Mouse (Mus musculus): ENCODE measurements around the gene Glipr1l3. TPM values are rescaled to one million over a fixed set of nuclear protein-coding genes. Genes with fewer than 3 reads are reported as not detected.
"Not testable (repeated sequence)": the region's sequence is repeated elsewhere in the genome, so short reads cannot be mapped to it uniquely, and the experiment has no call there.

Gene Glipr1l3
- polyA plus RNA-seq (2016; fragmentation: Nextera tagmentation; extraction: Ambion mirVana), result not detected in 2 replicates

GRCm38 (mm10) chr10:112159882-112160560, at the start of gene Glipr1l3:
Gene Glipr1l3, minus strand, starts transcription at chr10:112160327.
- H3K36me3 ChIP-seq; H3K4me2 ChIP-seq (replicated peaks); H3K4me1 ChIP-seq; H3K27ac ChIP-seq; H3K9ac ChIP-seq; H3K4me3 ChIP-seq; H3K9me3 ChIP-seq; H3K27me3 ChIP-seq: not testable (repeated sequence)
- WGBS, result 28% methylated on average over 15 of the region's 15 CpGs
- ATAC-seq (ENCODE audit: insufficient number of reproducible peaks, insufficient read depth, low FRiP score, low TSS enrichment), result peak; percentile 80

- no peak overlapping the region for H3K4me3 ChIP-seq
- H3K27me3 ChIP-seq, result no peaks in the 10 kb centered on the region
- no peak overlapping the region for H3K4me2 ChIP-seq (replicated peaks)
- H3K9ac ChIP-seq, result no peak overlapping the region
- H3K36me3 ChIP-seq, result no peaks in the 10 kb centered on the region
- no peak for ATAC-seq (ENCODE audit: insufficient number of reproducible peaks, insufficient read depth, low FRiP score, low TSS enrichment)
- no peaks in the 10 kb centered on the region for H3K4me1 ChIP-seq
- H3K27ac ChIP-seq, result no peak overlapping the region
- no peaks in the 10 kb centered on the region for H3K9me3 ChIP-seq
- 46% methylated on average over 2 of the region's 2 CpGs for WGBS
Observed at GRCm38 (mm10) chr10:112203463-112203862, 43.3 kb upstream of the Glipr1l3 start.

- not testable (repeated sequence) for H3K27ac ChIP-seq; H3K36me3 ChIP-seq; ATAC-seq (ENCODE audit: insufficient number of reproducible peaks, insufficient read depth, low FRiP score, low TSS enrichment); H3K4me1 ChIP-seq; H3K4me3 ChIP-seq; H3K27me3 ChIP-seq; H3K9ac ChIP-seq; H3K9me3 ChIP-seq; H3K4me2 ChIP-seq (replicated peaks)
- 74% methylated on average over 2 of the region's 2 CpGs for WGBS
Observed at GRCm38 (mm10) chr10:112193919-112194318, 33.8 kb upstream of the Glipr1l3 start.

- WGBS, result 30% methylated on average over 13 of the region's 13 CpGs
- not testable (repeated sequence) for H3K4me3 ChIP-seq; H3K27me3 ChIP-seq; H3K9ac ChIP-seq; H3K36me3 ChIP-seq; H3K27ac ChIP-seq; H3K4me2 ChIP-seq (replicated peaks); H3K4me1 ChIP-seq; H3K9me3 ChIP-seq
- 0 out of 2 replicates have a peak, but pooled peaks have one; percentile 10 for ATAC-seq (ENCODE audit: insufficient number of reproducible peaks, insufficient read depth, low FRiP score, low TSS enrichment)
Observed at GRCm38 (mm10) chr10:112177027-112177426, 16.9 kb upstream of the Glipr1l3 start.

GRCm38 (mm10) chr10:112163168-112163766, 3.1 kb upstream of the Glipr1l3 start, which contains the start of gene Caps2:
Gene Caps2, plus strand, starts transcription at chr10:112163621.
- Histone ChIP-seq H3K4me3 (no peak within 1 kb of the TSS), H3K9ac (no peak within 1 kb of the TSS), H3K4me2 (replicated peaks) (peak within 1 kb of the TSS; percentile 30), H3K9me3 (no peaks in the 10 kb centered on the region), H3K36me3 (no peaks in the 10 kb centered on the region), H3K4me1 (0 out of 2 replicates have a peak, but pooled peaks cover 4% of the 10 kb centered on the region), H3K27me3 (no peaks in the 10 kb centered on the region), H3K27ac (no peak within 1 kb of the TSS)
- 29% methylated on average over 4 of the region's 4 CpGs for WGBS
- ATAC-seq (ENCODE audit: insufficient number of reproducible peaks, insufficient read depth, low FRiP score, low TSS enrichment), result peak; percentile 48; the same call in 1 of the 2 replicates

- Histone ChIP-seq H3K4me3 (no peak overlapping the region), H3K9me3 (no peaks in the 10 kb centered on the region), H3K9ac (no peak overlapping the region), H3K36me3 (no peaks in the 10 kb centered on the region), H3K4me2 (replicated peaks) (no peak overlapping the region), H3K27me3 (no peaks in the 10 kb centered on the region), H3K27ac (no peak overlapping the region), H3K4me1 (no peaks in the 10 kb centered on the region)
- no peak for ATAC-seq (ENCODE audit: insufficient number of reproducible peaks, insufficient read depth, low FRiP score, low TSS enrichment)
- WGBS, result 59% methylated on average over 2 of the region's 2 CpGs
Observed at GRCm38 (mm10) chr10:112139834-112140233, 20.3 kb downstream of the Glipr1l3 start.

- Histone ChIP-seq H3K27ac (no peak overlapping the region), H3K4me2 (replicated peaks) (peak overlapping the region; percentile 39), H3K4me3 (0 out of 2 replicates have a peak overlapping the region, but pooled peaks have one; percentile 25), H3K9me3 (no peaks in the 10 kb centered on the region), H3K27me3 (no peaks in the 10 kb centered on the region), H3K4me1 (no peaks in the 10 kb centered on the region), H3K9ac (no peak overlapping the region), H3K36me3 (no peaks in the 10 kb centered on the region)
- 42% methylated on average over 6 of the region's 6 CpGs for WGBS
- ATAC-seq (ENCODE audit: insufficient number of reproducible peaks, insufficient read depth, low FRiP score, low TSS enrichment), result no peak
Observed at GRCm38 (mm10) chr10:112138871-112139430, 21.2 kb downstream of the Glipr1l3 start.

- Histone ChIP-seq H3K4me2 (replicated peaks) (peak overlapping the region; percentile 39), H3K4me3 (0 out of 2 replicates have a peak overlapping the region, but pooled peaks have one; percentile 25), H3K9ac (no peak overlapping the region), H3K36me3 (no peaks in the 10 kb centered on the region), H3K4me1 (no peaks in the 10 kb centered on the region), H3K9me3 (no peaks in the 10 kb centered on the region), H3K27ac (no peak overlapping the region), H3K27me3 (no peaks in the 10 kb centered on the region)
- 0 out of 2 replicates have a peak, but pooled peaks have one; percentile 15 for ATAC-seq (ENCODE audit: insufficient number of reproducible peaks, insufficient read depth, low FRiP score, low TSS enrichment)
- 17% methylated on average over 9 of the region's 9 CpGs for WGBS
Observed at GRCm38 (mm10) chr10:112138050-112138870, 21.9 kb downstream of the Glipr1l3 start.

- 85% methylated on average over 3 of the region's 3 CpGs for WGBS
- no peaks in the 10 kb centered on the region for H3K9me3 ChIP-seq
- H3K4me1 ChIP-seq, result no peaks in the 10 kb centered on the region
- no peak overlapping the region for H3K27ac ChIP-seq
- no peak overlapping the region for H3K9ac ChIP-seq
- no peak overlapping the region for H3K4me2 ChIP-seq (replicated peaks)
- H3K36me3 ChIP-seq, result no peaks in the 10 kb centered on the region
- no peak overlapping the region for H3K4me3 ChIP-seq
- no peak for ATAC-seq (ENCODE audit: insufficient number of reproducible peaks, insufficient read depth, low FRiP score, low TSS enrichment)
- no peaks in the 10 kb centered on the region for H3K27me3 ChIP-seq
Observed at GRCm38 (mm10) chr10:112132194-112132593, 27.9 kb downstream of the Glipr1l3 start.

GRCm38 (mm10) chr10:112127682-112128230, 32.4 kb downstream of the Glipr1l3 start:
- H3K4me2 ChIP-seq (replicated peaks); H3K36me3 ChIP-seq; H3K4me1 ChIP-seq; ATAC-seq (ENCODE audit: insufficient number of reproducible peaks, insufficient read depth, low FRiP score, low TSS enrichment); H3K27me3 ChIP-seq; H3K9me3 ChIP-seq; H3K9ac ChIP-seq; H3K4me3 ChIP-seq; H3K27ac ChIP-seq: not testable (repeated sequence)
- WGBS, result 72% methylated on average over 6 of the region's 6 CpGs

GRCm38 (mm10) chr10:112125090-112125489, 35.0 kb downstream of the Glipr1l3 start:
- H3K9me3 ChIP-seq; H3K27ac ChIP-seq; H3K4me2 ChIP-seq (replicated peaks); H3K36me3 ChIP-seq; H3K4me3 ChIP-seq; H3K27me3 ChIP-seq; H3K4me1 ChIP-seq; ATAC-seq (ENCODE audit: insufficient number of reproducible peaks, insufficient read depth, low FRiP score, low TSS enrichment); H3K9ac ChIP-seq: not testable (repeated sequence)
- WGBS, result 49% methylated on average over 2 of the region's 2 CpGs
